In genomic region chr5:20677246-20677645, GRCm38 (mm10) we compare ENCODE assay signal across 28 mouse cellular contexts.
A peak's percentile ranks its signal among the peaks of the same experiment; 100 is the strongest.
DNase-seq lines count a peak whose midpoint lies in the region; ATAC-seq lines count a peak whose summit lies in the region.
"Had no signal": no experiment of that assay in that cellular context is flagged by ENCODE, and none has a peak within 500 bp of the region (broad histone marks: within the 10 kb centered on the region; RNA-seq: fewer than 3 reads in every experiment).

No protein-coding gene starts in this region.

- H3K27me3 ChIP-seq in hindbrain, embryonic 14.5 days (ENCODE audit: control insufficient read depth, insufficient read depth, low read length) = no peaks in the 10 kb centered on the region
- no peaks in the 10 kb centered on the region for H3K27me3 ChIP-seq in hindbrain, embryonic 10.5 days (ENCODE audit: insufficient read depth, poor library complexity, severe bottlenecking)
- H3K27me3 ChIP-seq in midbrain, embryonic 15.5 days (replicated peaks) = no peaks in the 10 kb centered on the region
- no peaks in the 10 kb centered on the region for H3K27me3 ChIP-seq in midbrain, embryonic 10.5 days (ENCODE audit: low read depth, poor library complexity, severe bottlenecking)
- H3K27me3 ChIP-seq in forebrain, embryonic 15.5 days = no peaks in the 10 kb centered on the region
- H3K27me3 ChIP-seq: heart, embryonic 12.5 days; limb, embryonic 13.5 days; lung, embryonic 15.5 days; neural tube, embryonic 12.5 days; Patski had no signal

- 35% methylated on average over 3 of the region's 3 CpGs for WGBS in hindbrain, embryonic 14.5 days
- 47% methylated on average over 3 of the region's 3 CpGs for WGBS in hindbrain, embryonic 10.5 days
- 56% methylated on average over 3 of the region's 3 CpGs for WGBS in midbrain, embryonic 15.5 days
- 65% methylated on average over 3 of the region's 3 CpGs for WGBS in midbrain, embryonic 10.5 days
- WGBS in forebrain, embryonic 15.5 days = 56% methylated on average over 3 of the region's 3 CpGs

- no peaks in the 10 kb centered on the region for H3K9me3 ChIP-seq in hindbrain, embryonic 14.5 days (ENCODE audit: control insufficient read depth, low read length)
- H3K9me3 ChIP-seq in hindbrain, embryonic 10.5 days = no peaks in the 10 kb centered on the region
- no peaks in the 10 kb centered on the region for H3K9me3 ChIP-seq in midbrain, embryonic 15.5 days
- no peaks in the 10 kb centered on the region for H3K9me3 ChIP-seq in midbrain, embryonic 10.5 days (replicated peaks)
- no peaks in the 10 kb centered on the region for H3K9me3 ChIP-seq in forebrain, embryonic 15.5 days
- H3K9me3 ChIP-seq: heart, embryonic 12.5 days; limb, embryonic 13.5 days; lung, embryonic 15.5 days; neural tube, embryonic 12.5 days had no signal

- DNase-seq in hindbrain, embryonic 14.5 days (ENCODE audit: low spot score) = no peak
- DNase-seq in hindbrain, embryonic 10.5 days (ENCODE audit: low spot score) = no peak
- no peak for DNase-seq in midbrain, embryonic 10.5 days (ENCODE audit: low spot score)
- DNase-seq in R1 (ENCODE audit: low read depth, low spot score) = peak; percentile 96
- DNase-seq: B cell, adult 2 months; cerebellum, adult 18-20 months; cerebellum, postnatal 10 days; gastrocnemius, postnatal 25 days; heart, adult 11 months; heart, postnatal 4 days; kidney, adult 9 months; kidney, postnatal 14 days; layer of hippocampus, adult 9-11 months; right cerebral cortex, postnatal 14 days; thymus, postnatal 4 days had no signal

- no peak overlapping the region for H3K4me3 ChIP-seq in hindbrain, embryonic 14.5 days (replicated peaks; ENCODE audit: low read length)
- no peak overlapping the region for H3K4me3 ChIP-seq in hindbrain, embryonic 10.5 days
- no peak overlapping the region for H3K4me3 ChIP-seq in midbrain, embryonic 15.5 days
- H3K4me3 ChIP-seq in midbrain, embryonic 10.5 days = no peak overlapping the region
- H3K4me3 ChIP-seq in forebrain, embryonic 15.5 days = no peak overlapping the region
- H3K4me3 ChIP-seq: erythroblast, embryonic 14.5 days; heart, embryonic 12.5 days; left cerebral cortex, adult 2 months; limb, embryonic 13.5 days; lung, embryonic 15.5 days; myocyte; neural tube, embryonic 12.5 days had no signal

- H3K9ac ChIP-seq in hindbrain, embryonic 14.5 days = no peak overlapping the region
- no peak overlapping the region for H3K9ac ChIP-seq in midbrain, embryonic 15.5 days
- no peak overlapping the region for H3K9ac ChIP-seq in forebrain, embryonic 15.5 days (replicated peaks)
- H3K9ac ChIP-seq: heart, embryonic 12.5 days; limb, embryonic 13.5 days; lung, embryonic 15.5 days had no signal

- no peak for ATAC-seq in hindbrain, embryonic 14.5 days (ENCODE audit: low FRiP score)
- ATAC-seq in midbrain, embryonic 15.5 days (replicated peaks) = no peak
- ATAC-seq in forebrain, embryonic 15.5 days (replicated peaks) = no peak
- no peak for ATAC-seq in frontal cortex, adult (ENCODE audit: low TSS enrichment)
- ATAC-seq: intestine, postnatal 0 days had no signal

- no peaks in the 10 kb centered on the region for H3K36me3 ChIP-seq in hindbrain, embryonic 14.5 days (replicated peaks; ENCODE audit: control insufficient read depth, insufficient read depth)
- H3K36me3 ChIP-seq in hindbrain, embryonic 10.5 days = no peaks in the 10 kb centered on the region
- H3K36me3 ChIP-seq in midbrain, embryonic 15.5 days (replicated peaks) = no peaks in the 10 kb centered on the region
- no peaks in the 10 kb centered on the region for H3K36me3 ChIP-seq in midbrain, embryonic 10.5 days
- H3K36me3 ChIP-seq in forebrain, embryonic 15.5 days = no peaks in the 10 kb centered on the region
- H3K36me3 ChIP-seq: heart, embryonic 12.5 days; limb, embryonic 13.5 days; lung, embryonic 15.5 days; neural tube, embryonic 12.5 days had no signal

- no peak overlapping the region for H3K4me2 ChIP-seq in hindbrain, embryonic 14.5 days (replicated peaks)
- H3K4me2 ChIP-seq in midbrain, embryonic 15.5 days = no peak overlapping the region
- H3K4me2 ChIP-seq in forebrain, embryonic 15.5 days (replicated peaks) = no peak overlapping the region
- H3K4me2 ChIP-seq: heart, embryonic 12.5 days; limb, embryonic 13.5 days; liver, embryonic 11.5 days; lung, embryonic 15.5 days had no signal

- peaks cover 11% of the 10 kb centered on the region for H3K4me1 ChIP-seq in hindbrain, embryonic 14.5 days (replicated peaks; ENCODE audit: control insufficient read depth, insufficient read depth, low read length)
- peaks cover 27% of the 10 kb centered on the region for H3K4me1 ChIP-seq in hindbrain, embryonic 10.5 days (replicated peaks)
- H3K4me1 ChIP-seq in midbrain, embryonic 15.5 days = peaks cover 14% of the 10 kb centered on the region
- H3K4me1 ChIP-seq in midbrain, embryonic 10.5 days = peaks cover 34% of the 10 kb centered on the region
- peaks cover 10% of the 10 kb centered on the region; the same call in 1 of the 2 replicates for H3K4me1 ChIP-seq in forebrain, embryonic 15.5 days
- H3K4me1 ChIP-seq: lung, embryonic 15.5 days had no signal

- H3K27ac ChIP-seq in hindbrain, embryonic 14.5 days = 0 out of 2 replicates have a peak overlapping the region, but pooled peaks have one; percentile 34
- H3K27ac ChIP-seq in hindbrain, embryonic 10.5 days = no peak overlapping the region
- 0 out of 2 replicates have a peak overlapping the region, but pooled peaks have one; percentile 58 for H3K27ac ChIP-seq in midbrain, embryonic 15.5 days
- no peak overlapping the region for H3K27ac ChIP-seq in midbrain, embryonic 10.5 days (replicated peaks)
- H3K27ac ChIP-seq in forebrain, embryonic 15.5 days (replicated peaks) = 0 out of 2 replicates have a peak overlapping the region, but pooled peaks have one; percentile 51
- H3K27ac ChIP-seq: limb, embryonic 13.5 days; lung, embryonic 15.5 days; neural tube, embryonic 12.5 days had no signal

Comparison
In these comparisons a context has a peak if more than half of its experiments do, and no peak if none do; other contexts are left out.
1. H3K27ac ChIP-seq: peak in hindbrain, embryonic 14.5 days (single experiment), midbrain, embryonic 15.5 days (single experiment) and forebrain, embryonic 15.5 days (single experiment); none in hindbrain, embryonic 10.5 days (single experiment) and midbrain, embryonic 10.5 days (single experiment).